Mouse (Mus musculus) thymus, postnatal 36 days (tissue): ENCODE data around the gene Frs3.
"Not testable (repeated sequence)": the region's sequence is repeated elsewhere in the genome, so short reads cannot be mapped to it uniquely, and the experiment has no call there.

Experiments used
- DNase-seq, 2 experiments: peaks; one replicate each; pipeline ENCODE4 v3.0.0; 2022; ENCODE audit warnings: mixed read lengths in 2 of 2

The Frs3 gene

GRCm38 (mm10) chr17:47688608-47689575, at the start of gene Frs3:
TSS of gene Frs3 (plus strand) at chr17:47689030.
- peak; percentile 48 to 66 for DNase-seq

GRCm38 (mm10) chr17:47642992-47643391, 45.8 kb upstream of the Frs3 start:
- no peak for DNase-seq

- peak; percentile 56 to 59 for DNase-seq
Measured at GRCm38 (mm10) chr17:47646683-47647082, 42.1 kb upstream of the Frs3 start.

GRCm38 (mm10) chr17:47648966-47649365, 39.9 kb upstream of the Frs3 start:
- no peak for DNase-seq

- DNase-seq = no peak
Measured at GRCm38 (mm10) chr17:47651953-47652352, 36.9 kb upstream of the Frs3 start.

GRCm38 (mm10) chr17:47654346-47654745, 34.5 kb upstream of the Frs3 start:
- not testable (repeated sequence) for DNase-seq

GRCm38 (mm10) chr17:47655697-47656096, 33.1 kb upstream of the Frs3 start:
- DNase-seq = no peak

GRCm38 (mm10) chr17:47657901-47658300, 30.9 kb upstream of the Frs3 start:
- no peak for DNase-seq

- no peak for DNase-seq
Measured at GRCm38 (mm10) chr17:47658741-47659243, 30.0 kb upstream of the Frs3 start.

- no peak for DNase-seq
Measured at GRCm38 (mm10) chr17:47663009-47663713, 25.7 kb upstream of the Frs3 start.

- no peak for DNase-seq
Measured at GRCm38 (mm10) chr17:47664474-47664873, 24.4 kb upstream of the Frs3 start.

GRCm38 (mm10) chr17:47669166-47669565, 19.7 kb upstream of the Frs3 start:
- DNase-seq = no peak

- DNase-seq = no peak
Measured at GRCm38 (mm10) chr17:47671988-47672310, 16.9 kb upstream of the Frs3 start.

GRCm38 (mm10) chr17:47672311-47673111, 16.3 kb upstream of the Frs3 start:
- DNase-seq = peak in 1 of 2 experiments; percentile 9

- DNase-seq = peak; percentile 32 to 46
Measured at GRCm38 (mm10) chr17:47676581-47676980, 12.2 kb upstream of the Frs3 start.

- no peak for DNase-seq
Measured at GRCm38 (mm10) chr17:47678238-47678637, 10.6 kb upstream of the Frs3 start.

- no peak for DNase-seq
Measured at GRCm38 (mm10) chr17:47678702-47679101, 10.1 kb upstream of the Frs3 start.

- DNase-seq = no peak
Measured at GRCm38 (mm10) chr17:47682836-47683235, 6.0 kb upstream of the Frs3 start.

GRCm38 (mm10) chr17:47687409-47688343, 1.2 kb upstream of the Frs3 start:
- DNase-seq = peak; percentile 90 to 94

- DNase-seq = no peak
Measured at GRCm38 (mm10) chr17:47688344-47688607, 554 bp upstream of the Frs3 start, which contains the start of gene Tomm6. TSS of gene Tomm6 (minus strand) at chr17:47688386.

GRCm38 (mm10) chr17:47689894-47690293, 1.1 kb downstream of the Frs3 start:
- DNase-seq = no peak

GRCm38 (mm10) chr17:47691650-47692049, 2.8 kb downstream of the Frs3 start:
- no peak for DNase-seq
